Mouse (Mus musculus): Measurements from ENCODE around the gene Slc48a1.

Slc48a1 gene

GRCm38 (mm10) chr15:97825941-97826587 lies 47.7 kb downstream of the Slc48a1 start:
- no peak for DNase-seq (ENCODE audit: low spot score)

GRCm38 (mm10) chr15:97826588-97827261 lies 48.4 kb downstream of the Slc48a1 start:
- DNase-seq (ENCODE audit: low spot score): no peak

- no peak for DNase-seq (ENCODE audit: low spot score)
These were observed 49.1 kb downstream of the Slc48a1 start for GRCm38 (mm10) chr15:97827401-97827800.

- DNase-seq (ENCODE audit: low spot score): peak; percentile 58
These were observed 50.0 kb downstream of the Slc48a1 start for GRCm38 (mm10) chr15:97828221-97828842.

GRCm38 (mm10) chr15:97828901-97829338 lies 50.6 kb downstream of the Slc48a1 start:
- DNase-seq (ENCODE audit: low spot score): no peak

GRCm38 (mm10) chr15:97829432-97829831 lies 51.1 kb downstream of the Slc48a1 start:
- no peak for DNase-seq (ENCODE audit: low spot score)

GRCm38 (mm10) chr15:97830253-97830787 lies 52.0 kb downstream of the Slc48a1 start:
- no peak for DNase-seq (ENCODE audit: low spot score)

GRCm38 (mm10) chr15:97830788-97831241 lies 52.5 kb downstream of the Slc48a1 start:
- no peak for DNase-seq (ENCODE audit: low spot score)

GRCm38 (mm10) chr15:97831242-97831986 lies 53.1 kb downstream of the Slc48a1 start:
- no peak for DNase-seq (ENCODE audit: low spot score)

- no peak for DNase-seq (ENCODE audit: low spot score)
These were observed 53.8 kb downstream of the Slc48a1 start for GRCm38 (mm10) chr15:97831987-97832640.

GRCm38 (mm10) chr15:97832764-97833479 lies 54.6 kb downstream of the Slc48a1 start:
- no peak for DNase-seq (ENCODE audit: low spot score)

- no peak for DNase-seq (ENCODE audit: low spot score)
These were observed 58.0 kb downstream of the Slc48a1 start for GRCm38 (mm10) chr15:97836153-97836893.

GRCm38 (mm10) chr15:97836894-97837247 lies 58.6 kb downstream of the Slc48a1 start:
- no peak for DNase-seq (ENCODE audit: low spot score)

GRCm38 (mm10) chr15:97837491-97838061 lies 59.3 kb downstream of the Slc48a1 start:
- no peak for DNase-seq (ENCODE audit: low spot score)

GRCm38 (mm10) chr15:97838395-97838794 lies 60.1 kb downstream of the Slc48a1 start:
- DNase-seq (ENCODE audit: low spot score): no peak

GRCm38 (mm10) chr15:97839012-97839411 lies 60.7 kb downstream of the Slc48a1 start:
- no peak for DNase-seq (ENCODE audit: low spot score)

GRCm38 (mm10) chr15:97839473-97839872 lies 61.2 kb downstream of the Slc48a1 start:
- no peak for DNase-seq (ENCODE audit: low spot score)

- no peak for DNase-seq (ENCODE audit: low spot score)
These were observed 61.7 kb downstream of the Slc48a1 start for GRCm38 (mm10) chr15:97839991-97840455.

- DNase-seq (ENCODE audit: low spot score): no peak
These were observed 62.5 kb downstream of the Slc48a1 start for GRCm38 (mm10) chr15:97840781-97841180.

- DNase-seq (ENCODE audit: low spot score): no peak
These were observed 63.1 kb downstream of the Slc48a1 start for GRCm38 (mm10) chr15:97841383-97841782.
